Mouse (Mus musculus): ENCODE results near the gene Gmip.

DNA sequence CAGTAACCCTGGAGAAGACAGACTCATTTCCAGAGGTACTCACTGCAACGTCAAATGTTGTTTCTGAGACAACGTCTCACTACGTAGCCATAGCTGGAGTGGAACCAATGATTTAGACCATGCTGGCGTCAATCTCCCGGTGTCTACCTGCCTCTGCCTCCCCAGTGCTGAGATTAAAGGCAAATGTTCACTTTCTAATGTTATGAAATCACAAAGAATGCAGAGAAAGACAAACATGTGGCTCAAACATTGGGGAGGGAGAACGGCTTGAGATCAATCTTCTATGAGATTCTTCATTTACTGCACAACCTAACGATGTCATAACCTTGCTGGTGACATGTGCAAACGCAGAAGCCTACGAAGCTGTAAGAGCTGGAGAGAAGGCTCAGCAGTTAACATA, 37.3 kb upstream of the Gmip start:
- TF ChIP-seq USF1 (IDR thresholded peaks at IDR 0.05; ENCODE audit: low read depth) (no peak), MYOD1 (IDR thresholded peaks at IDR 0.05; ENCODE audit: control insufficient read depth, insufficient read length, low read depth) (no peak), CTCF (IDR thresholded peaks at IDR 0.05; ENCODE audit: control insufficient read depth, insufficient read depth, insufficient read length) (no peak)
